Mouse (Mus musculus) ES-Bruce4 (cell line): ENCODE data around the gene Dcaf7. TPM values are rescaled to one million over a fixed set of nuclear protein-coding genes. Genes with fewer than 3 reads are reported as not detected.

Experiments used
- H3K27ac ChIP-seq: 2 replicates; pipeline ENCODE4 v1.5.1; 2012; ENCODE audit warnings: low read length, inconsistent platforms; ENCODE audit not compliant: insufficient read depth
- H3K27me3 ChIP-seq: 2 replicates; pipeline ENCODE4 v1.6.1; 2012; ENCODE audit warnings: mild to moderate bottlenecking, low read length, inconsistent platforms; ENCODE audit not compliant: control insufficient read depth, poor library complexity, insufficient read depth, severe bottlenecking
- H3K36me3 ChIP-seq: 2 replicates; pipeline ENCODE4 v1.6.1; 2012; ENCODE audit warnings: inconsistent platforms, mild to moderate bottlenecking, low read length, moderate library complexity; ENCODE audit not compliant: control insufficient read depth, poor library complexity, insufficient read depth, severe bottlenecking
- H3K4me1 ChIP-seq: one replicate; pipeline ENCODE4 v1.8.1; 2011; ENCODE audit warnings: low read length; ENCODE audit not compliant: control insufficient read depth, insufficient read depth
- H3K4me3 ChIP-seq: 2 replicates; pipeline ENCODE4 v1.5.1; 2011; ENCODE audit warnings: low read depth, mild to moderate bottlenecking, low read length
- H3K9ac ChIP-seq: 2 replicates; pipeline ENCODE4 v1.6.1; 2012; ENCODE audit warnings: low read depth, mild to moderate bottlenecking, inconsistent platforms; ENCODE audit not compliant: poor library complexity, severe bottlenecking
- H3K9me3 ChIP-seq: replicated peaks from 2 replicates; pipeline ENCODE4 v1.6.1; 2012; ENCODE audit warnings: mild to moderate bottlenecking, low read length, inconsistent platforms; ENCODE audit not compliant: control insufficient read depth, poor library complexity, insufficient read depth, severe bottlenecking
- CTCF ChIP-seq: IDR thresholded peaks from one replicate; pipeline ENCODE4 v1.8.1; 2011; ENCODE audit warnings: low read depth, low read length
- EP300 ChIP-seq: IDR thresholded peaks from 2 replicates; pipeline ENCODE4 v1.6.1; 2011; ENCODE audit warnings: low read depth, low read length; ENCODE audit not compliant: insufficient read depth
- POLR2A ChIP-seq: IDR thresholded peaks from one replicate; pipeline ENCODE4 v1.8.1; 2011; ENCODE audit warnings: low read length; ENCODE audit not compliant: insufficient read depth
- polyA plus RNA-seq: library from polyadenylated mRNA; stranded (reverse); fragments of >200 nt; gene quantifications from 2 replicates; pipeline ENCODE4 v1.2.4, GENCODE M21; 2011; ENCODE audit warnings: low read depth; ENCODE audit not compliant: missing spikeins, insufficient read depth, insufficient read length

Dcaf7 gene
- polyA plus RNA-seq, 1 experiment: 48.9 TPM

- no peak overlapping the region for H3K27ac ChIP-seq
- H3K9ac ChIP-seq: no peak overlapping the region
- no peak overlapping the region for H3K4me3 ChIP-seq
- no peaks in the 10 kb centered on the region for H3K4me1 ChIP-seq
- no peaks in the 10 kb centered on the region for H3K27me3 ChIP-seq
- no peaks in the 10 kb centered on the region for H3K36me3 ChIP-seq
- no peaks in the 10 kb centered on the region for H3K9me3 ChIP-seq
- TF ChIP-seq CTCF (no peak), EP300 (no peak)
Observed at GRCm38 (mm10) chr11:106001718-106002117, 35.0 kb upstream of the Dcaf7 start.

- Histone ChIP-seq H3K27ac (no peak overlapping the region), H3K9ac (no peak overlapping the region), H3K4me3 (no peak overlapping the region), H3K27me3 (no peaks in the 10 kb centered on the region), H3K9me3 (no peaks in the 10 kb centered on the region), H3K36me3 (no peaks in the 10 kb centered on the region), H3K4me1 (no peaks in the 10 kb centered on the region)
- no peak for TF ChIP-seq CTCF
- TF ChIP-seq POLR2A: no peak
- TF ChIP-seq EP300: no peak
Observed at GRCm38 (mm10) chr11:106004576-106004975, 32.1 kb upstream of the Dcaf7 start.

- Histone ChIP-seq H3K27ac (no peak overlapping the region), H3K4me3 (no peak overlapping the region), H3K9me3 (no peaks in the 10 kb centered on the region), H3K4me1 (no peaks in the 10 kb centered on the region), H3K9ac (no peak overlapping the region), H3K27me3 (no peaks in the 10 kb centered on the region), H3K36me3 (no peaks in the 10 kb centered on the region)
- TF ChIP-seq POLR2A (no peak), CTCF (no peak), EP300 (no peak)
Observed at GRCm38 (mm10) chr11:106005970-106006369, 30.7 kb upstream of the Dcaf7 start.

GRCm38 (mm10) chr11:106007821-106008220, 28.9 kb upstream of the Dcaf7 start, which contains the start of gene Kcnh6:
TSS of gene Kcnh6 (plus strand) at chr11:106008124.
- peak within 1 kb of the TSS; percentile 57 for H3K4me3 ChIP-seq
- H3K36me3 ChIP-seq: no peaks in the 10 kb centered on the region
- H3K9me3 ChIP-seq: no peaks in the 10 kb centered on the region
- H3K27ac ChIP-seq: no peak within 1 kb of the TSS
- no peaks in the 10 kb centered on the region for H3K27me3 ChIP-seq
- H3K4me1 ChIP-seq: no peaks in the 10 kb centered on the region
- TF ChIP-seq POLR2A (no peak), EP300 (no peak), CTCF (no peak)
- H3K9ac ChIP-seq: no peak within 1 kb of the TSS

GRCm38 (mm10) chr11:106012711-106013110, 24.0 kb upstream of the Dcaf7 start:
- Histone ChIP-seq H3K4me3 (no peak overlapping the region), H3K36me3 (no peaks in the 10 kb centered on the region)
- no peak for TF ChIP-seq CTCF

GRCm38 (mm10) chr11:106013556-106014225, 23.0 kb upstream of the Dcaf7 start:
- Histone ChIP-seq H3K9me3 (no peaks in the 10 kb centered on the region), H3K9ac (no peak overlapping the region), H3K4me3 (no peak overlapping the region), H3K27me3 (no peaks in the 10 kb centered on the region), H3K27ac (no peak overlapping the region), H3K36me3 (no peaks in the 10 kb centered on the region), H3K4me1 (no peaks in the 10 kb centered on the region)
- TF ChIP-seq POLR2A (no peak), EP300 (no peak), CTCF (no peak)

More at GRCm38 (mm10) chr11:106012711-106013110, 24.0 kb upstream of the Dcaf7 start:
- Histone ChIP-seq H3K27ac (no peak overlapping the region), H3K9ac (no peak overlapping the region), H3K27me3 (no peaks in the 10 kb centered on the region), H3K9me3 (no peaks in the 10 kb centered on the region), H3K4me1 (no peaks in the 10 kb centered on the region)
